Mouse (Mus musculus) liver, adult 2 months (tissue): Measurements from ENCODE around the gene Prdm16.

ENCODE experiments used
- CTCF ChIP-seq: fragments of 200-500 bp; IDR thresholded peaks from 2 replicates; pipeline ENCODE4 v1.5.1; 2011; ENCODE audit warnings: low read depth, low read length, control low read depth
- POLR2A ChIP-seq: fragments of 200-500 bp; IDR thresholded peaks from 2 replicates; pipeline ENCODE4 v1.6.1; 2011; ENCODE audit warnings: low read length, control low read depth; ENCODE audit not compliant: insufficient read depth; ENCODE audit errors: extremely low read depth

- TF ChIP-seq CTCF: no peak
- no peak for TF ChIP-seq POLR2A
Measured at GRCm38 (mm10) chr4:154599977-154600376, 36.7 kb downstream of the Prdm16 start.
